ENCODE assay signal across 8 mouse cellular contexts in genomic region chr5:19226144-19226865, GRCm38 (mm10). TPM values are rescaled to one million over a fixed set of nuclear protein-coding genes. Genes with fewer than 3 reads are reported as not detected.
DNase-seq lines count a peak whose midpoint lies in the region; ATAC-seq and TF ChIP-seq lines count a peak whose summit lies in the region.

No protein-coding gene starts in this region.

- H3K9me3 ChIP-seq in ES-Bruce4 (replicated peaks; ENCODE audit: control insufficient read depth, insufficient read depth, low read length, poor library complexity, severe bottlenecking), result no peaks in the 10 kb centered on the region
- H3K9me3 ChIP-seq in forebrain, postnatal 0 days (ENCODE audit: low read length), result no peaks in the 10 kb centered on the region
- no peaks in the 10 kb centered on the region for H3K9me3 ChIP-seq in liver, embryonic 14.5 days (ENCODE audit: control insufficient read depth, low read length)

- no peaks in the 10 kb centered on the region for H3K4me1 ChIP-seq in ES-Bruce4 (ENCODE audit: control insufficient read depth, insufficient read depth, low read length)
- no peaks in the 10 kb centered on the region; the same call in 1 of the 2 replicates for H3K4me1 ChIP-seq in cerebellum, adult 2 months (ENCODE audit: control insufficient read depth, insufficient read depth, low read length)
- H3K4me1 ChIP-seq in forebrain, postnatal 0 days (ENCODE audit: insufficient read depth), result no peaks in the 10 kb centered on the region
- H3K4me1 ChIP-seq in liver, embryonic 14.5 days (replicated peaks; ENCODE audit: control insufficient read depth in 2 of 2, insufficient read depth in 2 of 2, low read length in 1 of 2), result no peaks in the 10 kb centered on the region
- H3K4me1 ChIP-seq in olfactory bulb, adult 2 months (ENCODE audit: control insufficient read depth, insufficient read depth, low read length), result peaks cover 7% of the 10 kb centered on the region

- intact Hi-C loops in heart, postnatal 14 days (cut with DNase I), result no loop called here

- no peak overlapping the region for H3K27ac ChIP-seq in ES-Bruce4 (ENCODE audit: insufficient read depth, low read length)
- H3K27ac ChIP-seq in cerebellum, adult 2 months (ENCODE audit: insufficient read depth, low read length), result peak overlapping the region; percentile 75
- H3K27ac ChIP-seq in forebrain, postnatal 0 days (ENCODE audit: low read depth, low read length), result peak overlapping the region; percentile 75
- no peak overlapping the region for H3K27ac ChIP-seq in liver, embryonic 14.5 days
- H3K27ac ChIP-seq in olfactory bulb, adult 2 months (ENCODE audit: insufficient read depth, low read depth, low read length), result peak overlapping the region; percentile 31

- peak; percentile 97 for ATAC-seq in forebrain, postnatal 0 days
- peak; percentile 37; the same call in 1 of the 2 replicates for ATAC-seq in liver, embryonic 14.5 days (ENCODE audit: insufficient read depth)

- TF ChIP-seq POLR2A in ES-Bruce4 (IDR thresholded peaks at IDR 0.05; ENCODE audit: insufficient read depth, low read length), result no peak
- peak; percentile 73 for TF ChIP-seq POLR2A in cerebellum, adult 2 months (IDR thresholded peaks at IDR 0.05; ENCODE audit: borderline replicate concordance, insufficient read depth, low read length)
- TF ChIP-seq POLR2A in olfactory bulb, adult 2 months (IDR thresholded peaks at IDR 0.05; ENCODE audit: insufficient read depth, low read depth, low read length), result 0 out of 2 replicates have a peak, but pooled peaks have one; percentile 39

- DNase-seq in cerebellum, adult 2 months, result peak; percentile 89 to 91
- DNase-seq in forebrain, postnatal 0 days, result peak; percentile 91
- DNase-seq in heart, postnatal 14 days, result peak; percentile 78 to 80
- peak; percentile 91 for DNase-seq in layer of hippocampus, adult 11-12 months (ENCODE audit: low spot score)
- no peak for DNase-seq in liver, embryonic 14.5 days (ENCODE audit: low read depth in 3 of 3, low spot score in 3 of 3)
- peak; percentile 41 to 59 for DNase-seq in urinary bladder, postnatal 36 days (ENCODE audit: low spot score in 2 of 2)

- no peak for TF ChIP-seq CTCF in ES-Bruce4 (IDR thresholded peaks at IDR 0.05; ENCODE audit: low read depth, low read length)
- TF ChIP-seq CTCF in cerebellum, adult 2 months (IDR thresholded peaks at IDR 0.05; ENCODE audit: borderline replicate concordance, insufficient read depth, low read depth, low read length), result no peak
- TF ChIP-seq CTCF in forebrain, postnatal 0 days (IDR thresholded peaks at IDR 0.05; ENCODE audit: low read depth), result 0 out of 2 replicates have a peak, but pooled peaks have one; percentile 6
- TF ChIP-seq CTCF in liver, embryonic 14.5 days (IDR thresholded peaks at IDR 0.05; ENCODE audit: low read depth), result no peak
- no peak for TF ChIP-seq CTCF in olfactory bulb, adult 2 months (IDR thresholded peaks at IDR 0.05; ENCODE audit: insufficient read depth, low read depth, low read length)

- peak overlapping the region; percentile 99 for H3K4me2 ChIP-seq in forebrain, postnatal 0 days (ENCODE audit: low read depth)
- H3K4me2 ChIP-seq in liver, embryonic 14.5 days (ENCODE audit: low read depth), result peak overlapping the region; percentile 51

- peaks cover 1% of the 10 kb centered on the region for H3K27me3 ChIP-seq in ES-Bruce4 (ENCODE audit: control insufficient read depth, insufficient read depth, low read length, poor library complexity, severe bottlenecking)
- H3K27me3 ChIP-seq in cerebellum, adult 2 months (ENCODE audit: control insufficient read depth, insufficient read depth, low read length), result no peaks in the 10 kb centered on the region
- no peaks in the 10 kb centered on the region for H3K27me3 ChIP-seq in forebrain, postnatal 0 days (ENCODE audit: insufficient read depth, low read length)
- peaks cover 17% of the 10 kb centered on the region for H3K27me3 ChIP-seq in liver, embryonic 14.5 days (ENCODE audit: control insufficient read depth, insufficient read depth, low read length)

- 2% methylated on average over 50 of the region's 51 CpGs for WGBS in cerebellum, adult 2 months
- under 1% methylated on average over 42 of the region's 51 CpGs for WGBS in forebrain, postnatal 0 days
- 2% methylated on average over 42 of the region's 51 CpGs for WGBS in liver, embryonic 14.5 days (ENCODE audit: insufficient replicate concordance)
- WGBS in olfactory bulb, adult 2 months, result under 1% methylated on average over 48 of the region's 51 CpGs

- TF ChIP-seq EP300 in ES-Bruce4 (IDR thresholded peaks at IDR 0.05; ENCODE audit: insufficient read depth, low read depth, low read length), result no peak
- TF ChIP-seq EP300 in liver, embryonic 14.5 days (IDR thresholded peaks at IDR 0.05; ENCODE audit: low read depth), result no peak

- H3K9ac ChIP-seq in ES-Bruce4 (ENCODE audit: low read depth, poor library complexity, severe bottlenecking), result peak overlapping the region; percentile 76
- H3K9ac ChIP-seq in forebrain, postnatal 0 days, result peak overlapping the region; percentile 67
- no peak overlapping the region for H3K9ac ChIP-seq in liver, embryonic 14.5 days (replicated peaks)

- H3K4me3 ChIP-seq in ES-Bruce4 (ENCODE audit: low read depth, low read length), result peak overlapping the region; percentile 84
- H3K4me3 ChIP-seq in cerebellum, adult 2 months (replicated peaks; ENCODE audit: insufficient read depth, low read depth, low read length), result peak overlapping the region; percentile 91
- H3K4me3 ChIP-seq in forebrain, postnatal 0 days (ENCODE audit: low read depth, low read length), result peak overlapping the region; percentile 82
- peak overlapping the region; percentile 19 to 42 for H3K4me3 ChIP-seq in liver, embryonic 14.5 days (ENCODE audit: insufficient read depth in 1 of 2, low read depth in 2 of 2, low read length in 2 of 2)
- peak overlapping the region; percentile 73 for H3K4me3 ChIP-seq in olfactory bulb, adult 2 months (ENCODE audit: insufficient read depth, low read depth, low read length)

- H3K36me3 ChIP-seq in ES-Bruce4 (ENCODE audit: control insufficient read depth, insufficient read depth, low read length, poor library complexity, severe bottlenecking), result no peaks in the 10 kb centered on the region
- H3K36me3 ChIP-seq in forebrain, postnatal 0 days (ENCODE audit: insufficient read depth), result no peaks in the 10 kb centered on the region
- H3K36me3 ChIP-seq in liver, embryonic 14.5 days (replicated peaks; ENCODE audit: control insufficient read depth, insufficient read depth, low read depth), result no peaks in the 10 kb centered on the region

RNA-seq across cellular contexts. Expression of gene Magi2, which starts 0.5 kb away (rescaled TPM):
- polyA plus RNA-seq in ES-Bruce4 (2011; ENCODE audit: insufficient read depth, insufficient read length, low read depth, missing spikeins), result 1.1 and 1.8 TPM in 2 replicates
- polyA plus RNA-seq in cerebellum, adult 2 months (2012; rRNA removed), result 30.1 and 32.2 TPM in 2 replicates
- total RNA-seq in forebrain, postnatal 0 days (2014; rRNA removed), result 54.9 and 62.6 TPM in 2 replicates
- polyA plus RNA-seq in forebrain, postnatal 0 days (2015; fragmentation: Nextera tagmentation; extraction: Ambion mirVana), result 6.2 and 17.0 TPM in 2 replicates
- 1 to 10 TPM; 3.5 to 5.9 TPM for total RNA-seq in heart, postnatal 14 days (2021)
- polyA plus RNA-seq in liver, embryonic 14.5 days (2012; rRNA removed), result 0.09 and 0.15 TPM in 2 replicates
- polyA plus RNA-seq in liver, embryonic 14.5 days (2014; fragmentation: Nextera tagmentation; extraction: Ambion mirVana), result 0.08 and 0.10 TPM in 2 replicates
- not detected in 2 replicates for polyA plus RNA-seq in olfactory bulb, adult 2 months (2012; ENCODE audit: insufficient read depth, insufficient read length, low replicate concordance, missing spikeins)

Comparison
In these comparisons a context has a peak if more than half of its experiments do, and no peak if none do; other contexts are left out.
1. H3K27ac ChIP-seq: peak in cerebellum, adult 2 months (single experiment), forebrain, postnatal 0 days (single experiment) and olfactory bulb, adult 2 months (single experiment); none in ES-Bruce4 (single experiment) and liver, embryonic 14.5 days (single experiment).
2. H3K4me3 ChIP-seq: peak in every context shown above with its lines; median percentile 91 in cerebellum, adult 2 months; 84 in ES-Bruce4; 82 in forebrain, postnatal 0 days; 73 in olfactory bulb, adult 2 months; 30 in liver, embryonic 14.5 days.
3. DNase-seq: peak in cerebellum, adult 2 months (2 of 2), forebrain, postnatal 0 days (single experiment), heart, postnatal 14 days (2 of 2), layer of hippocampus, adult 11-12 months (single experiment) and urinary bladder, postnatal 36 days (2 of 2); none in liver, embryonic 14.5 days (0 of 3).